Mouse (Mus musculus) brain, adult 2 months (tissue): Measurements from ENCODE around the gene Fuca1.

ENCODE experiments used
- DNase-seq: peaks from one replicate; pipeline ENCODE4 v3.0.0; 2011; ENCODE audit warnings: low read depth, low spot score

Gene Fuca1

DNA sequence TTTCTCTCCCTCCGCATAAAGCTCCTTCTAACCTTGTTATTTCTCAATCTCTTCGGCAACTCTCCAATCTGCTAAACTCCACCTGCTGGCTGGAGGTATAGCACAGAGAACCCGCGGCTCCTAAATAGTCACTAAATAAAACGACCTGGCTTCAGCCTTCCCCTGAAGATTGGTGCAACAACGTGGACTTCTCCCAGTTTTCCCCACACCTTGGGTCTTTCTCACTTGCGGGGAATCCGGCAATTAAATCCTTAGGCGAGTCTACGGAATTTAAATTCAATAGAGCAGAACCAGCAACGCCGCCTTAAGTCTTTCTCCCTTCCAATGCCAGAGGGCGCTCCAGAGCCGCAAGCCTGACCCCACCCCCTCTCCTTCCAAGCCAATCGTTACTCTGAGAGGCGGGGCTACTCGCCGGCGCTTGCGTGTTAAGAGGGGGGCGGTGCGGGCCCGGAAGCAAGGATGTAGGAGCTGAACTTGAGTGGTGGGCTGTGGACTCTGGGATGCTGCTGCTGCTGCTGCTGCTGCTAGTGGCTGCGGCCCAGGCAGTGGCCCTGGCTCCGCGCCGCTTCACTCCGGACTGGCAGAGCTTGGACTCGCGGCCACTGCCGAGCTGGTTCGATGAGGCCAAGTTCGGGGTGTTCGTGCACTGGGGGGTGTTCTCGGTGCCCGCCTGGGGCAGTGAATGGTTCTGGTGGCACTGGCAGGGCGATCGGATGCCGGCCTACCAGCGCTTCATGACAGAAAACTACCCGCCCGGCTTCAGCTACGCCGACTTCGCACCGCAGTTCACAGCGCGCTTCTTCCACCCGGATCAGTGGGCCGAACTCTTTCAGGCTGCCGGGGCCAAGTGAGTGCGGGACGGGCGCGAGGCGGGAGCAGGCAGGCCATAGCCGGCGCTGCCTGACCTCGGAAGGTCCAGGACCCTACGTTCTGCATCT lies at the start of gene Fuca1:
TSS of gene Fuca1 (plus strand) at position 432 of the 938 bp plus-strand sequence.
- DNase-seq = peak; percentile 98

DNA sequence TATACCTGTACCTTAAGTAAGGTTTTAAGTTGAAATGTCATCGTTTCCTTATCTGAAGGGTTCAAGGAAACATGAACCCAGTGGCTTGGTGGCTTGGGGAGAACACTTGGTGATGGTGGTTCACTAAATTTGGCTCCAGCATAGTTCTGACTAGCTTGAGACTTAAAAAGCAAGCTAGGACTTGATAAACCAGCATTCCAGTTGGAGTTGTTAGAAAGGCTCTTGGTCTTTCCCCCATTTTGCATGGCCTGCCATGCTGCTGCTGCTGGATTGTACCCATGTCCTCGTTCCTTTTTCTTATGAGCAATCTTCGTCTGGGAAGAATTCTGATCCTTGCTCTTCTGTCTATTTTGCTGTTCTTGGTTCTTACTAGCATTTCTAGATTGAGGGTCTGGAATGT lies 48.5 kb upstream of the Fuca1 start:
- no peak for DNase-seq

GRCm38 (mm10) chr4:135872589-135873391 lies 47.7 kb upstream of the Fuca1 start:
- no peak for DNase-seq

DNA sequence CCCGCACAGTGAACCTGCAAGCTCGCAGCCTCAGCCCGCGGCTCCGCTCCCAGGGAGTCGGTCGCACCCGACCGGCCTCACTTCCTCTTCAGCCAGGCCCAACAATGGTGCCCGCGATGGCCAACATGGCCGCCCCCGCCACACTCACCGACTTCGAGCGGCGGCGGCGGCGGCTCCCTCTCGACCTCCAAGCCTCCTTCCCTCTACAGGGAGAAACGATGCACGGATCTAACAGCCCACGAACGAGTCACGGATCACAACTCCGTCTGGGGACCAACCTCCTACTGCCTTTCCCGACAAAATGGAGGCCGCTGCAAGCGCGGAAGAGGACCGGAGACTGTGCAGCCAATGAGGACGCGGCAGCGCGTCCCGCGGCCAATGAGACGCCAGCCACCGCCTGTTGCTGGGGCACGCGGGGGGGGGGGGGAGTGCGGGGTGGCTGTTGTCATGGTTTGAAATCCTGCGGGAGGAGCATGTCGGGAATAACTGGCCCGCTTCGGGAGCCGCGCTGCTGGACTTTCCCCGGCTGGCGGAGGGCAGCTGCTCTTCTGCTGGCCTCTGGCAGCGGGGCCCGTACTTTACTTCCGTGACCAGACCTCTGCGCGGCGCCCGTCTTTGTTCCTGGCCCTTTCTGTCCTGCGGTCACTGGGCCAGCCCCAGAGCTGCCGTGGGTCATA lies 46.9 kb upstream of the Fuca1 start, which contains the start of gene Pnrc2:
TSS of gene Pnrc2 (minus strand) at position 325 of the 677 bp plus-strand sequence.
- peak; percentile 98 for DNase-seq

GRCm38 (mm10) chr4:135874564-135875535 lies 45.7 kb upstream of the Fuca1 start:
- no peak for DNase-seq

DNA sequence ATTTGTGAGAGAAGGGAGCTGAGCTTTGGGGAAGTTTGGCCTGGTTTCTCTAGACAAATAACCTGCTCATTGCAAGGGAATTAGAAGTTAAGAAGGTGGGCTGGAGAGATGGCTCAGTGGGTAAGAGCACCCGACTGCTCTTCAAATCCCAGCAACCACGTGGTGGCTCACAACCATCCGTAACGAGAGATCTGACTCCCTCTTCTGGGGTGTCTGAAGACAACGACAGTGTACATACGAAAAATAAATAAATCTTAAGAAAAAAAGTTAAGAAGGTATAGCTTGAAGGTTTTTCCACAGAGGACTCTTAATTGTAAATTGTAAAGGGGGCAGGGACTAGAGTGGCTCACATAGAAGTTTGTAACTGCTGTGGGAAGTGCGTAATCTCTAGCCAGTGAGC lies 45.0 kb upstream of the Fuca1 start:
- no peak for DNase-seq

DNA sequence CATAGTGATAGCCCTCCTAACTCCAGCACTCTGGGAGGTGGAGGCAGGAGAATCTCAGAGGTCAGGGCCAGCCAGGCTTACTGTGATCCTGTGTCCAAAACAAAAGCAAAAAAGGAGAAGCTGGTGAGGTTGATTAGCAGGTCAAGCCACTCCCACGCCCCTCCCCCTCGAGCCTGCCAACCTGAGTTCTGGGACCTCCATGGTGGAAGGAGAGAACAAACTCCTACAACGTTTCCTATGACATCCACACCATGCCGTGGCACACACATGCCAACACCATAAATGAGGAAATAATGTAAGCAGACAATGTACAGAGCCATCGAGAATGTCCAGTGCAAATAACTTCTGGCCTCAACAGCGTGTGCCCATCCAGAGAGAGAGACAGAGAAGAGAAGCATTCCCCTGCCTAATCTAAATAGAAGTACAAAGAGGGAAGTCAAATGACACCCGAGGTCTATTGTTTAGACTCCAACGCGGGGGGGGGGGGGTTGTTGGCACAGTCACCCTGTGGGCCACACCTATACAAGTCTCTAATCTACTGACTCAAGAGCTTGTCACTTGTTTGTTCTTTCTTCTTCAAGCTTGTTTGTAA lies 44.4 kb upstream of the Fuca1 start:
- no peak for DNase-seq

DNA sequence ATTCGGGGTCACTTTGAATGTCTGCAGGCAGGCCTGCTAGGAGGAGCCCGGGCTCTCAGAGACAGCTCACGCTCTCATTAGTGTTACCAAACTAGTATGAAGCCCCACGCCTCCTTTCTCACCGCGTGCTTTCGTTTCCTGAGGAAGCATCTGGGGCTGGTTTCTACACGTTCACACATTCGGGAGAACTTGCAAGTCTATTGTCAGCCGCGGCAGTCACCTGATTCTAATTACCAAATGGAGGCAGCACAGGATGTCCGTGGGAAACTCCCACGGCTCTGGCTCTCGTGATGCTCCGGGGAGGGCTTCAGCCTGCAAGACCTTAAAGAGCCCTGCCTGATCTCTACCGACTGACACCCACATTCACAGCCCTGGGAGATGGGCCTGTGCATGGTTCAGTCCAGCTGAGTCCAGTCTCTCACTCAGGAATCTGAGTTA lies 43.9 kb upstream of the Fuca1 start:
- peak; percentile 93 for DNase-seq

DNA sequence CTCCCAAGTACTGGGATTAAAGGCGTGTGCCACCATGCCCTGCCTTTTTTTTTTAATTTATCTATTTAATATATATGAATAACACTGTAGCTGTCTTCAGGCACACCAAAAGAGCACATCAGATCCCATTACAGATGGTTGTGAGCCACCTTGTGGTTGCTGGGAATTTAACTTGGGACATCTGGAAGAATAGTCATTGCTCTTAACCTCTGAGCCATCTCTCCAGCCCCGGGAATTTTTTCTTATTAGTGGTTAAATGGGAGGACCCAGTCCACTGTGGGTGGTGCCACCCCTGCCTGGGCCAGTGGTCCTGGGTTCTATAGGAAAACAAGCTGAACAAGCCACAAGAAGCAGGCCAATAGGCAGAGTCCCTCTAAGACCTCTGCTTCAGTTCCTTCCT lies 42.8 kb upstream of the Fuca1 start:
- DNase-seq = peak; percentile 58

- DNase-seq = no peak
These were observed 41.5 kb upstream of the Fuca1 start for GRCm38 (mm10) chr4:135879021-135879420.

- no peak for DNase-seq
These were observed 40.5 kb upstream of the Fuca1 start for GRCm38 (mm10) chr4:135880018-135880417.

GRCm38 (mm10) chr4:135880576-135880975 lies 40.0 kb upstream of the Fuca1 start:
- no peak for DNase-seq

DNA sequence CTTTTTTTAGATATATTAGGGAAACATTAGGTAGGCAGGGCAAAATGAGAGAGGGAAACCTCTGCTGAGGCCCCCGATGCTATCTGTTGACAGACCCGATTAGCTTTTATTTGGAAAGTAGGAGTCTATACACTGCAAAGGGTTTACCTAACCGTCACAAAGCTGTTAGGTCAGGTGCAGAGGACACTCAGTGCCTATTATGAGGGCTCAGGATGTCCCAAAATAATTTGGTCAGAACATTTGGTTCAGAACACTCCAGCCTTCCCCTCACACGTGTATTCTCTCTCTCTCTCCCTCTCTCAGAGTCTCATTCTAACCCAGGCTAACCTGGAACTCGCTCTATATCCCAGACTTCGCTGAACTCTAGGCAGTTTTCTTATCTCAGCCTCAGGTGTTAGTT lies 38.5 kb upstream of the Fuca1 start:
- no peak for DNase-seq

GRCm38 (mm10) chr4:135883401-135883851 lies 37.1 kb upstream of the Fuca1 start:
- no peak for DNase-seq

DNA sequence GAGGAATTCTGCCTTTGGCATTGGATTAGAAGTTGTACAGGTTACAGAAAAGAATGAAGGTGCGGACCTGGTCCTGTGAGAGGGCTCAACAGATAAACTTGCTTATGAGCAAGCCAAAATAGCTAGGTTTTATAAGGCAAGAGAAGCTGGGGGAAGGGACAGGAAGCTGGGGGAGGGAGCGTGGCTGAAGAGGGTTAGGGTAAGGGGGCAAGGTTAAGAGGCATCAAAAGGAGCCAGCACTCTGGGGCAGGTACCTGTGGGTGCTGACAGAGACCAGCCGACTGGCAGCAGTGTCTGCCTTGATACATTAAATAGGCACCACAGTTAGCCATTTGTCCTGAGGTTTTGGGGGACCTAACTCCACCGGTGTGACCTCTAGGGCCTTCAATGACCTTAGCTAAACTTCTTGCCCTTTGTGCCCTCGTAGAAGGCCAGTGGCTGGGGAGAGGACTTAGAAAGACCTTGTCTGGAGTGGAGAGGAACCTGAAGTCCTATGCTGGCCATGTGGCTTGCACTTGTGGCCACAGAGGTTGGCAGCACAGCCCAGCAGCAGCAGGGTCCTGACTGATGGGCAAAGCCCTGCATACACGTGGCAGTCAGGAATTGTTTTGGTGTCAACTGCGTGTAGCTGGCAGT lies 36.5 kb upstream of the Fuca1 start:
- DNase-seq = no peak

GRCm38 (mm10) chr4:135884531-135884930 lies 36.0 kb upstream of the Fuca1 start:
- no peak for DNase-seq

GRCm38 (mm10) chr4:135885676-135886075 lies 34.9 kb upstream of the Fuca1 start:
- DNase-seq = no peak

DNA sequence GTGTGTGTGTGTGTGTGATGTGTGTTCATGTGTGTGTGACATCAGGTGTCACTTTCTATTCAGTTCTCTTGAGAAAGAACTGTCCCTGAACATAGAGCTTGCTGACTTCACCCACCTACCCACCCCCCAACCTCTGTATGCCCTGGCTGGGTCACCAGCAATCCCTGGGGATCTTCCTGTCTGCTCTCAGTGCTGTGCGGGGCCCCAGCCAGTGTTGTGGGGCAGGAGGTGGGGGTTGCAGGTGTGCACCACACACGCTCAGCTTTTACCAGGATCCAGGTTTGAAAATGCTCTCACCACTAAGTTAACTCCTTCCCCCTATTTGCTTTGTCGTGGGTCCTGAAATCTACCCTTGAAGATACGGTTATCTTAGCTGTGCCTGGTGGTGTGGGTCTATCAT lies 34.4 kb upstream of the Fuca1 start:
- no peak for DNase-seq

DNA sequence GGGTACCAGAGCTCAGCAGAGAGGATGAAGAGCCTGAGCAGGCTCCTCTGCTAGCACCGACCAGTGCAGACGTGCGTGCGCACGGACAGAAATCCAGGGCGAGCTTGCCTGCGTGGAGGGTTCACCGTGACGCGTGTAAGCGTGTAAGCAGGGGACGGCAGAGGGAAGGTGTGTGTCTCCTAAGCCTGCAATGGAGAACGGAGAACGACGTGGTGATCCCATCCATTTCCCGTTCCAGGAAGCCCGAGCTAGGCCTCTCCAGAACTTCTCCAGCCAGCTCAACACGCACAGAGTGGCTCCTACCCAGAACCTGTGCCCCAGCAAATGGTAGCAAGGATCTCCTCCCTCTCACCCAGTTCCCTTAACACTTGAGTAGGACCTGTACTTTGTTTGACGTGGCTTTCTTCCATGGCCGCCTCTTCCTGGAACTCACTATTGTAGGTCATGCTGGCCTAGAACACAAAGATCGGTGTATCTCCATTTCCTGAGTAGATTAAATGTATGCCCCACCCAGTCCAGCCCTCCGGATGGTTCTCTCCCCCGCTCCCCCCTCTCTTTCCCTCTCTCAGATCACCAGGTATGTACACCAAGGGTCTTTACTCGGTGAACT lies 32.0 kb upstream of the Fuca1 start:
- no peak for DNase-seq
